Mouse (Mus musculus): ENCODE measurements around the gene Btn1a1.

The Btn1a1 gene

GRCm38 (mm10) chr13:23483153-23483552 lies 17.5 kb upstream of the Btn1a1 start:
- DNase-seq, result no peak

GRCm38 (mm10) chr13:23475658-23476057 lies 10.0 kb upstream of the Btn1a1 start:
- DNase-seq, result no peak

GRCm38 (mm10) chr13:23466911-23467310 lies 1.2 kb upstream of the Btn1a1 start:
- peak; percentile 50 to 67 for DNase-seq

GRCm38 (mm10) chr13:23466306-23466705 lies 605 bp upstream of the Btn1a1 start:
- no peak for DNase-seq

GRCm38 (mm10) chr13:23464841-23465366 lies 797 bp downstream of the Btn1a1 start:
- DNase-seq, result no peak

- peak; percentile 14 for DNase-seq
Measured at GRCm38 (mm10) chr13:23464224-23464637, 1.5 kb downstream of the Btn1a1 start.

GRCm38 (mm10) chr13:23463381-23464223 lies 2.1 kb downstream of the Btn1a1 start:
- DNase-seq, result peak; percentile 69 to 72

GRCm38 (mm10) chr13:23462669-23463068 lies 3.0 kb downstream of the Btn1a1 start:
- no peak for DNase-seq

- DNase-seq, result no peak
Measured at GRCm38 (mm10) chr13:23462063-23462462, 3.6 kb downstream of the Btn1a1 start.

- no peak for DNase-seq
Measured at GRCm38 (mm10) chr13:23459264-23459846, 6.3 kb downstream of the Btn1a1 start.

- no peak for DNase-seq
Measured at GRCm38 (mm10) chr13:23453926-23454325, 11.8 kb downstream of the Btn1a1 start.

- peak; percentile 67 to 77 for DNase-seq
Measured at GRCm38 (mm10) chr13:23453362-23453862, 12.3 kb downstream of the Btn1a1 start.

GRCm38 (mm10) chr13:23450398-23450797 lies 15.3 kb downstream of the Btn1a1 start:
- peak; percentile 82 to 83 for DNase-seq

- DNase-seq, result peak; percentile 53 to 61
Measured at GRCm38 (mm10) chr13:23449235-23450095, 16.2 kb downstream of the Btn1a1 start.

GRCm38 (mm10) chr13:23448758-23449157 lies 16.9 kb downstream of the Btn1a1 start:
- DNase-seq, result no peak

GRCm38 (mm10) chr13:23446498-23446952 lies 19.2 kb downstream of the Btn1a1 start:
- DNase-seq, result peak; percentile 83

- peak; percentile 89 to 90 for DNase-seq
Measured at GRCm38 (mm10) chr13:23445561-23446320, 20.0 kb downstream of the Btn1a1 start.

GRCm38 (mm10) chr13:23445156-23445555 lies 20.5 kb downstream of the Btn1a1 start:
- no peak for DNase-seq

- DNase-seq, result no peak
Measured at GRCm38 (mm10) chr13:23444451-23444850, 21.2 kb downstream of the Btn1a1 start.

- no peak for DNase-seq
Measured at GRCm38 (mm10) chr13:23439901-23440300, 25.8 kb downstream of the Btn1a1 start.

- peak; percentile 16 to 20 for DNase-seq
Measured at GRCm38 (mm10) chr13:23438521-23438920, 27.2 kb downstream of the Btn1a1 start.

GRCm38 (mm10) chr13:23437908-23438307 lies 27.8 kb downstream of the Btn1a1 start:
- peak; percentile 84 to 89 for DNase-seq
